Mouse (Mus musculus): Measurements from ENCODE around the gene Mtmr6.

DNA sequence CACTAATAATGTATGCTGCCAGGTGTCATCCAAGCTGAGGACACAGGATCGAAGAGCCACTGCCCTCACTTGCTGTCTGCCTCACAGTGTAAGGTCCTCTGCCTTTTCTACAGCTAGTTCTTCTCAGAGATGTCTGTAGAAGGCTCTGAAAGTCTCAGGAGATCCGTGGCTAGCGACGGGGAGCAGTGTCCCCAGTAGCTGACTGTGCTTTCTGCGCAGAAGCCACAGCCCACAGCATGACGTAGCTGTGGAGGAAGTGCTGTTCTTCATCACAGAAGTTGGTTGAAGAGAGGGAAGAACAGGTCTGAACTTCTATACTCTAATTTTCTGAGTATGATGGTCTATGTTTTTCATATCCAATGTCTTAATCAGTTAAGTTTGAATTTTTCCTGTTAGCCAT, 4.3 kb downstream of the Mtmr6 start:
- TF ChIP-seq CTCF (IDR thresholded peaks at IDR 0.05; ENCODE audit: low read depth) (no peak), EP300 (IDR thresholded peaks at IDR 0.05; ENCODE audit: low read depth) (no peak)
